ENCODE assay signal across 11 mouse cellular contexts in the genomic region with DNA sequence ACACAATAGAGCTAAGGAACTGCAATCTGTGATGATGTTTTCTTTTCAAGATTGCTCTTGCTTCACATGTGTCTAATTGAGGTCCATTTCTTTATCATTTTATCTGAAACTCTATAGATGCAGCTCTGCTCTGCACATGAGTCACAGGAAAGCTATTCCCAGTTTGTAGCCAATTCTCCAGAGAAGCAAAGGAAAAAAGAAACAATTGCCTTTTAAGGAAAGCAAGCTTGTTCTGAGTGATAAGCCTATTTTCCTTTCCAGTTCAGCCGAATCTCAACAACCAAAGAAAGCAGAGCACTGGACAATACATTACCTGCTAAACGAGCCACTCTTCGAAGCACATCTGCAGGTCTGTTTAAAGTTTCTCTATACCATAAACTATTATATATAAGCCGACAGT. TPM values are rescaled to one million over a fixed set of nuclear protein-coding genes. Genes with fewer than 3 reads are reported as not detected.
DNase-seq lines count a peak whose midpoint lies in the region; ATAC-seq lines count a peak whose summit lies in the region.
"Had no signal": no experiment of that assay in that cellular context is flagged by ENCODE, and none has a peak within 500 bp of the region (broad histone marks: within the 10 kb centered on the region; RNA-seq: fewer than 3 reads in every experiment).

No protein-coding gene starts in this region.

- no peaks in the 10 kb centered on the region for H3K9me3 ChIP-seq in kidney, embryonic 14.5 days (ENCODE audit: control insufficient read depth, low read length)
- no peaks in the 10 kb centered on the region for H3K9me3 ChIP-seq in embryonic facial prominence, embryonic 14.5 days (ENCODE audit: control insufficient read depth, low read length)

- DNase-seq in kidney, postnatal 4 days: no peak
- DNase-seq in Muller cell, postnatal 12 days (ENCODE audit: inconsistent ontology term): peak; percentile 73
- DNase-seq in embryonic facial prominence, embryonic 14.5 days (ENCODE audit: low spot score): peak; percentile 69
- peak; percentile 19 for DNase-seq in lung, postnatal 10 days
- DNase-seq in right cerebral cortex, postnatal 10 days (ENCODE audit: low spot score in 2 of 2): no peak
- no peak for DNase-seq in embryo, embryonic 9.5 days (ENCODE audit: extremely low spot score)
- no peak for DNase-seq in thymus, postnatal 4 days
- DNase-seq: right cerebral cortex, adult 18-20 months had no signal

- H3K36me3 ChIP-seq in kidney, embryonic 14.5 days (ENCODE audit: control insufficient read depth, insufficient read depth, low read length): no peaks in the 10 kb centered on the region
- H3K36me3 ChIP-seq in embryonic facial prominence, embryonic 14.5 days (ENCODE audit: control insufficient read depth, insufficient read depth, low read length): no peaks in the 10 kb centered on the region

- H3K4me3 ChIP-seq in kidney, embryonic 14.5 days (ENCODE audit: low read length): no peak overlapping the region
- no peak overlapping the region for H3K4me3 ChIP-seq in embryonic facial prominence, embryonic 14.5 days (ENCODE audit: low read depth, low read length)

- H3K4me2 ChIP-seq in kidney, embryonic 14.5 days (replicated peaks; ENCODE audit: low read depth, low read length): no peak overlapping the region
- H3K4me2 ChIP-seq in embryonic facial prominence, embryonic 14.5 days (ENCODE audit: low read depth, low read length): no peak overlapping the region

- no peaks in the 10 kb centered on the region for H3K27me3 ChIP-seq in kidney, embryonic 14.5 days (ENCODE audit: control insufficient read depth, insufficient read depth, low read length)
- H3K27me3 ChIP-seq in embryonic facial prominence, embryonic 14.5 days (replicated peaks; ENCODE audit: control insufficient read depth, insufficient read depth, low read length): no peaks in the 10 kb centered on the region

- no peak overlapping the region for H3K9ac ChIP-seq in kidney, embryonic 14.5 days (ENCODE audit: low read depth, low read length)
- no peak overlapping the region for H3K9ac ChIP-seq in embryonic facial prominence, embryonic 14.5 days (ENCODE audit: low read depth, low read length)

- no peak for ATAC-seq in kidney, embryonic 14.5 days (ENCODE audit: low FRiP score, low TSS enrichment)
- ATAC-seq in embryonic facial prominence, embryonic 14.5 days (ENCODE audit: low read depth): peak; percentile 65
- ATAC-seq: activated CD4-positive, CD25-positive, alpha-beta regulatory T cell, adult 4 months; hindbrain, embryonic 16.5 days had no signal

- H3K27ac ChIP-seq in kidney, embryonic 14.5 days (ENCODE audit: low read depth, low read length): peak overlapping the region; percentile 72; the same call in 1 of the 2 replicates
- peak overlapping the region; percentile 46 for H3K27ac ChIP-seq in embryonic facial prominence, embryonic 14.5 days (replicated peaks; ENCODE audit: low read depth, low read length)

- WGBS in kidney, embryonic 14.5 days: 45% methylated on average over 4 of the region's 4 CpGs
- WGBS in embryonic facial prominence, embryonic 14.5 days: 38% methylated on average over 4 of the region's 4 CpGs

- no peaks in the 10 kb centered on the region for H3K4me1 ChIP-seq in kidney, embryonic 14.5 days (ENCODE audit: control insufficient read depth, insufficient read depth, low read length)
- peaks cover 14% of the 10 kb centered on the region; the same call in 1 of the 2 replicates for H3K4me1 ChIP-seq in embryonic facial prominence, embryonic 14.5 days (ENCODE audit: control insufficient read depth, insufficient read depth, low read length)

RNA-seq across cellular contexts. Expression of a gene that starts 31.3 kb away (rescaled TPM):
- 5.5 and 8.3 TPM in 2 replicates for polyA plus RNA-seq in kidney, embryonic 14.5 days (2014; fragmentation: Nextera tagmentation; extraction: Ambion mirVana)
- 9.7 and 12.8 TPM in 2 replicates for polyA plus RNA-seq in embryonic facial prominence, embryonic 14.5 days (2014; fragmentation: Nextera tagmentation; extraction: Ambion mirVana)

Comparison
In these comparisons a context has a peak if more than half of its experiments do, and no peak if none do; other contexts are left out.
1. DNase-seq: peak in Muller cell, postnatal 12 days (single experiment), embryonic facial prominence, embryonic 14.5 days (single experiment) and lung, postnatal 10 days (single experiment); none in kidney, postnatal 4 days (0 of 2), right cerebral cortex, postnatal 10 days (0 of 2), embryo, embryonic 9.5 days (single experiment) and thymus, postnatal 4 days (single experiment).